Mouse (Mus musculus) ES-Bruce4 (cell line): ENCODE measurements at regions not wholly inside any gene's neighbourhood (a gene's known extent, or its start where the extent isn't known, plus 50 kb on each side); places are given as distances from the start of the nearest gene placed in this dataset.

Experiments used
- H3K27ac ChIP-seq: 2 replicates; pipeline ENCODE4 v1.5.1; 2012; ENCODE audit warnings: low read length, inconsistent platforms; ENCODE audit not compliant: insufficient read depth
- H3K27me3 ChIP-seq: 2 replicates; pipeline ENCODE4 v1.6.1; 2012; ENCODE audit warnings: mild to moderate bottlenecking, low read length, inconsistent platforms; ENCODE audit not compliant: control insufficient read depth, poor library complexity, insufficient read depth, severe bottlenecking
- H3K36me3 ChIP-seq: 2 replicates; pipeline ENCODE4 v1.6.1; 2012; ENCODE audit warnings: inconsistent platforms, mild to moderate bottlenecking, low read length, moderate library complexity; ENCODE audit not compliant: control insufficient read depth, poor library complexity, insufficient read depth, severe bottlenecking
- H3K4me1 ChIP-seq: one replicate; pipeline ENCODE4 v1.8.1; 2011; ENCODE audit warnings: low read length; ENCODE audit not compliant: control insufficient read depth, insufficient read depth
- H3K4me3 ChIP-seq: 2 replicates; pipeline ENCODE4 v1.5.1; 2011; ENCODE audit warnings: low read depth, mild to moderate bottlenecking, low read length
- H3K9ac ChIP-seq: 2 replicates; pipeline ENCODE4 v1.6.1; 2012; ENCODE audit warnings: low read depth, mild to moderate bottlenecking, inconsistent platforms; ENCODE audit not compliant: poor library complexity, severe bottlenecking
- H3K9me3 ChIP-seq: replicated peaks from 2 replicates; pipeline ENCODE4 v1.6.1; 2012; ENCODE audit warnings: mild to moderate bottlenecking, low read length, inconsistent platforms; ENCODE audit not compliant: control insufficient read depth, poor library complexity, insufficient read depth, severe bottlenecking
- CTCF ChIP-seq: IDR thresholded peaks from one replicate; pipeline ENCODE4 v1.8.1; 2011; ENCODE audit warnings: low read depth, low read length
- EP300 ChIP-seq: IDR thresholded peaks from 2 replicates; pipeline ENCODE4 v1.6.1; 2011; ENCODE audit warnings: low read depth, low read length; ENCODE audit not compliant: insufficient read depth
- POLR2A ChIP-seq: IDR thresholded peaks from one replicate; pipeline ENCODE4 v1.8.1; 2011; ENCODE audit warnings: low read length; ENCODE audit not compliant: insufficient read depth

DNA sequence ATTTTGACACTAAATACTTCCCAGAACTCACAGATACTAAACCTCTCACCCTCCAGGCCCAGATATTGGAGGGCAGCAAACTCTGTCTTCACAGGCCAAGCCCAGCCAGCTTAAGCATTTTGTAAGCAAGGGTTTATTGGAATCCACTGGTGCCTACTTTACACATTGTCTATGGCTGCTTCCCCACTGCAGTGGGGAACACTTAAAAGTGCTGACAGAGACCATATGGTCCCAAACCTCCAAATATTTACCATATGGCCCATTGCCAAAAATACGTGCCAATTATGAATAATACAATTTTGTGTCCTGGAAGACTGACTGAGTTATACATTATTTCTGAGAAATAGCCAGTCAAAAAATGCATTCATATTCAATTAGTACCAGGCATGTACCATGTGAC lies 136.7 kb upstream of the Rnd3 start:
- no peak overlapping the region for H3K27ac ChIP-seq
- no peaks in the 10 kb centered on the region for H3K27me3 ChIP-seq
- no peaks in the 10 kb centered on the region for H3K36me3 ChIP-seq
- TF ChIP-seq EP300 (no peak), CTCF (no peak), POLR2A (no peak)
- no peak overlapping the region for H3K9ac ChIP-seq
- no peaks in the 10 kb centered on the region for H3K9me3 ChIP-seq
- no peaks in the 10 kb centered on the region for H3K4me1 ChIP-seq
- no peak overlapping the region for H3K4me3 ChIP-seq

DNA sequence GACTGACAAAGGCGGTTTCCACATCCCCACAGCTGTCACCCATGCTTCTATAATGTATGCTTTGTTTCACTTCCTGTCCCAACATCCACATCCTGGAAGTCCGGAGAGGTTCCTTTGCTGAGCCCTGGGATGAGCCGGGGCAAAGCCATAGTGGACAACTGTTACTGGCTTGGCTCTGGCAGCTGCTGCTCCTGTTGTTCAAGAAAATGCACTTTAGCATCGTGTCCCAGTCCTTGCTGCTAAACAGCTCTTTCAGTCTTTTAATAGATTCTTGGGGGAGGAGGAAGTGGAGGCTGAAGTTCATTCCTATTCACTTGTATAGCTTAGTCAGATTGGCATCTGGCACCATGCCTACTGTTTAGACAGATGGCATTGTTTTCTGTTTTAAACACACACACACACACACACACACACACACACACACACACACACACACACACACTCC lies 135.9 kb upstream of the Rnd3 start:
- Histone ChIP-seq H3K9ac (no peak overlapping the region), H3K9me3 (no peaks in the 10 kb centered on the region), H3K27ac (no peak overlapping the region), H3K4me3 (no peak overlapping the region), H3K4me1 (no peaks in the 10 kb centered on the region), H3K36me3 (no peaks in the 10 kb centered on the region), H3K27me3 (no peaks in the 10 kb centered on the region)
- TF ChIP-seq CTCF (no peak), EP300 (no peak), POLR2A (no peak)

DNA sequence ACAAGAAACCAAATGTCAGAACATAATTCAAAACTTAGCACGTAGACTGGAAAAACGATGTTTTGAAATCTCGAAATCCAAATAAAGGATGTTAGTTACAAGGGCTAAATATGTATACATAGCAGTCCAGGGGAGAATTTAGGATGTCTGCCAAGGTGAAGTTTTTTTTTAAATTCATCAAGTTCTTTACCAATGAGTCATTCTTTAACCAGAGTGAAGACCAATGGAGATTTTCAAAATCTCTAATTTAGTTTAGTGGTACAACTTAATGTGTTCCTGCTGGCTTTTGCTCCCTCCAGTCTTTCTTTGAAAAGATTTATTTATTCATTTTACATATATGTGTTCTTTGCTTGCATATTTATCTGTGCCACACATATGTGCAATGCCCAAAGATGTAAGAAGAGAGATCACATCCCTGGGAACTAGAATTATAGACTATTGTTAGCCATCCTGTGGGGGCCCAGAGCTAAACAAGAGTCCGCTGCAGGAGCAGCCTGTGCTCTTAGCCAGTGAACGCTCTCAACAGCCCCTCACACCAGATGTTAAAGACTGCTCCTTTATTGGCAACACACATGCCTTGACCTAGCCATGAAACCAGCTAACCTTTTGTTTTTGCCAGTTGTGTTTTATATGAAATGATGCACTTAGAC lies 130.6 kb upstream of the Rnd3 start:
- Histone ChIP-seq H3K4me1 (no peaks in the 10 kb centered on the region), H3K36me3 (no peaks in the 10 kb centered on the region), H3K4me3 (no peak overlapping the region), H3K27ac (no peak overlapping the region), H3K27me3 (no peaks in the 10 kb centered on the region), H3K9me3 (no peaks in the 10 kb centered on the region), H3K9ac (no peak overlapping the region)
- TF ChIP-seq CTCF (no peak), POLR2A (no peak), EP300 (no peak)

DNA sequence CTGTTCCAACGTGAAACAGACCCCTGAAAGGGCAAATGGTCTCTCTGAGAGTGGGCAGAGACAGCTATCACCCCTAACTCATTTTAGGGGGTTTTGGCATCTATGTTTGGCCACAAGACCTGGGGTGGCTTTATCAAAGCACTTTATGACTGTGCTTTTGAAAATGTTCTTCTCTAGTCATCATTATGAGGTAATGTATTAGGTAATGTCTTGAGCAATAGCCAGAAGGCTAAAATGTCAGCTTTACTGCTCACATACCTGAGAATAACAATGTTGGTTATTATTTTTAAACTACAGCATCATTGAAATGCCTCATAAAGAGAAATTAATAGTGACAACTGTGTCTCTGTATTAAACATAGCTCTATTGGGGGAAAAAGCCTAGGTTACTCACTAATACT lies 129.9 kb upstream of the Rnd3 start:
- Histone ChIP-seq H3K9me3 (no peaks in the 10 kb centered on the region), H3K4me3 (no peak overlapping the region), H3K27ac (no peak overlapping the region), H3K4me1 (no peaks in the 10 kb centered on the region), H3K27me3 (no peaks in the 10 kb centered on the region), H3K9ac (no peak overlapping the region), H3K36me3 (no peaks in the 10 kb centered on the region)
- TF ChIP-seq CTCF (no peak), EP300 (no peak), POLR2A (no peak)

DNA sequence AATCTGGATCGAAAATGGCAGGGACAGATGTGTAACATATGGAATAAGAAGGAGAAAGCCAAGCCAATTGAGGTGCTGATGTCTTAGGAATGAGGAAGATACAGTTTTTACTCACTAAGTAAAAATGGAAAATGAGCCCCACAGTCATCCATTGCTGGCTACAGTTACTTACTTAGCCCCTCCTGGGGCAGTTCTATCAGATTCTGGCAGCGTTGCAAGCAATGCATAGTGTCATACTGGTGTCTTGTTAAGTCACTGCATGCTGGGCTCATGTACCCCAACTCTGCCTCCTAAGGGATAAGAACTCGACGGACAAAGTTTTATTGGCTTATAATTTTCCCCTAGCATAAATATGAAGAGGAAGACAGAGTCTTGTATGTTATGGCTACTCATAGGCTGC lies 129.4 kb upstream of the Rnd3 start:
- TF ChIP-seq CTCF, result no peak
- no peak for TF ChIP-seq POLR2A
- no peak for TF ChIP-seq EP300
- H3K4me3 ChIP-seq, result no peak overlapping the region
- no peaks in the 10 kb centered on the region for H3K4me1 ChIP-seq

DNA sequence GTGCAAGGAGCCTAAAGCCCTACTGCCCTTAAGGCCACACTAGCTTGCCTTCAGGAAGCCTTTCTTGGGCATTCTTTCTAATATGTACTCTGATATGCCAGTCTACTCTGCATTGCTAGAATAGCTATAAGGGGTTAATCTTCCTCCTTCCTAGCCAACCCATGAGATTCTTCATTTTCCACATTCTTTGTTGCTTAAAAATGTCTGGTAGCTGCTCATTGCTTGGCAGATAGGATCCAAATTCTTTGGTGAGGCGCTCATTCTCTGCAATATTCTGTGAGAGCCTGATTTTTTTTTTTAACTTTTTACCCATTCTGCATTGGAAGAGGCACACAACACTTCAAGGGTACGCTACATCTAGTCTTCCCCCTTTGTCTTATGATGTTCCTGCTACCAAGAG lies 127.7 kb upstream of the Rnd3 start:
- Histone ChIP-seq H3K9me3 (peaks cover 8% of the 10 kb centered on the region; the same call in 1 of the 2 replicates), H3K27me3 (no peaks in the 10 kb centered on the region), H3K36me3 (no peaks in the 10 kb centered on the region), H3K9ac (no peak overlapping the region), H3K4me1 (no peaks in the 10 kb centered on the region), H3K27ac (no peak overlapping the region), H3K4me3 (no peak overlapping the region)
- TF ChIP-seq POLR2A, result no peak
- TF ChIP-seq EP300, result no peak
- no peak for TF ChIP-seq CTCF

More for the DNA sequence above, 129.4 kb upstream of the Rnd3 start:
- Histone ChIP-seq H3K9ac (no peak overlapping the region), H3K27me3 (no peaks in the 10 kb centered on the region), H3K9me3 (no peaks in the 10 kb centered on the region), H3K27ac (no peak overlapping the region), H3K36me3 (no peaks in the 10 kb centered on the region)
